Mouse (Mus musculus) C2C12 (cell line): ENCODE measurements around the gene Pcbp3.

Source experiments
- CTCF ChIP-seq: IDR thresholded peaks from one replicate; pipeline ENCODE4 v1.5.1; 2011; ENCODE audit not compliant: control insufficient read depth, insufficient read depth, insufficient read length
- MAX ChIP-seq: IDR thresholded peaks from one replicate; pipeline ENCODE4 v1.6.1; 2011; ENCODE audit warnings: mild to moderate bottlenecking, control low read depth
- MYOD1 ChIP-seq: IDR thresholded peaks from one replicate; pipeline ENCODE4 v1.6.1; 2011; ENCODE audit warnings: low read depth; ENCODE audit not compliant: control insufficient read depth, insufficient read length
- MYOG ChIP-seq: IDR thresholded peaks from one replicate; pipeline ENCODE4 v1.6.1; 2011; ENCODE audit not compliant: control insufficient read depth, insufficient read length; ENCODE audit errors: extremely low read depth

GRCm38 (mm10) chr10:76832841-76833240 lies 128.8 kb downstream of the Pcbp3 start:
- no peak for TF ChIP-seq CTCF
- TF ChIP-seq MYOG: no peak
- TF ChIP-seq MAX: no peak
- TF ChIP-seq MYOD1: no peak
